Mouse (Mus musculus) embryonic fibroblast, embryonic 13.5 days (primary cell): Measurements from ENCODE around the gene Cox18. TPM values are rescaled to one million over a fixed set of nuclear protein-coding genes. Genes with fewer than 3 reads are reported as not detected.
"Not testable (repeated sequence)": the region's sequence is repeated elsewhere in the genome, so short reads cannot be mapped to it uniquely, and the experiment has no call there.

Experiments
- H3K27ac ChIP-seq: 2 replicates; pipeline ENCODE4 v1.5.1; 2012; ENCODE audit warnings: low read length, control low read depth, inconsistent platforms; ENCODE audit not compliant: insufficient read depth
- H3K4me1 ChIP-seq: 2 replicates; pipeline ENCODE4 v1.6.1; 2011; ENCODE audit warnings: low read length; ENCODE audit not compliant: control insufficient read depth, insufficient read depth
- H3K4me3 ChIP-seq: 2 replicates; pipeline ENCODE4 v1.5.1; 2011; ENCODE audit warnings: mild to moderate bottlenecking, control low read depth, low read length; ENCODE audit not compliant: insufficient read depth
- CTCF ChIP-seq: IDR thresholded peaks from 2 replicates; pipeline ENCODE4 v1.5.1; 2011; ENCODE audit warnings: mild to moderate bottlenecking, control low read depth, low read length, moderate library complexity, borderline replicate concordance; ENCODE audit not compliant: insufficient read depth
- POLR2A ChIP-seq: IDR thresholded peaks from 2 replicates; pipeline ENCODE4 v1.6.1; 2011; ENCODE audit warnings: low read depth, mild to moderate bottlenecking, control low read depth, low read length, moderate library complexity
- polyA plus RNA-seq: library from polyadenylated mRNA; stranded (reverse); fragments of >200 nt; gene quantifications from 2 replicates; pipeline ENCODE4 v1.2.4, GENCODE M21; 2011; ENCODE audit warnings: low read depth; ENCODE audit not compliant: missing spikeins, insufficient read length

Cox18 gene
- 32.0 and 40.7 TPM in 2 replicates for polyA plus RNA-seq

DNA sequence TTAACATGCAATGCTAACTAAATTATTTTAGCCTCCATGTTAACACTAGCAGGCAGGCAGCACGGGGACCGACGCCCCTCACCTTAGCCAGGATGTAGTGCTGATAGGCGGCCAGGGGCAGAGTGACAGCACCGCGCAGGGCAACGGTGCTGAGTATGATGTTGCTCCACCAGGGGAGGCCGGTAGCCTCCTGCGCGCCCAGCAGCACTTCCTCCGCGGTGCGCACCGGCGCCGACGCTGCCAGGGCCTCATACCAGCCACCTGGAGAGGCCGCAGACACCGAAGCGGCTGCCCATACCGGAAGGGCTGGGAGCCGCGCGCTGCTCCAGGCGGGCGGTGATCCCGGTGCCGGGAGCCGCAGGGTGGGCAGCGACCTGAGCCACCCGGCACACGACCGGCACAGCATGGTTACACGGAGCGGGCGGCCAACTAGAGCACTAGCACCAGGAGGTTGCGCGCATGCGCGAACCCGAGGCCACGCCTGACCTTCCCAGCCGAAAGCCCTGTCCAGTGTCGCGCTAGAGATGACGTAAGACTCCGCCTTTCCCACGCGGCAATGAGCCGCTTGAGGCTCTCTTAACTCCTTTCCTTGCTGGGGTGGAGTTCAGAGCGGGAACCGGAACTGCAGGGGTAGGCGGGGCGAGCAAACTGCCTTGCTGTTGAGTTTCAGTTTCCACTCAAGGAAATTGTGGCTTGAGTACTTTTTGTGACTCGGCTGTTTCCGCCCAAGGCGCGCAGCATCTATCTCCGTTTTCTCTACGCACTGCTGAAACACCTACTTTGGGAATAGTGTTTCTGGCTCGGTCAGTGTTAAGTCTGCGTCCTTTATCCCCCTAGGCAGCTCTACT lies at the start of gene Cox18:
Gene Cox18 (minus strand): TSS at position 468 of the 848 bp plus-strand sequence.
- TF ChIP-seq POLR2A (peak; percentile 86), CTCF (no peak)
- H3K4me3 ChIP-seq: peak within 1 kb of the TSS; percentile 69

DNA sequence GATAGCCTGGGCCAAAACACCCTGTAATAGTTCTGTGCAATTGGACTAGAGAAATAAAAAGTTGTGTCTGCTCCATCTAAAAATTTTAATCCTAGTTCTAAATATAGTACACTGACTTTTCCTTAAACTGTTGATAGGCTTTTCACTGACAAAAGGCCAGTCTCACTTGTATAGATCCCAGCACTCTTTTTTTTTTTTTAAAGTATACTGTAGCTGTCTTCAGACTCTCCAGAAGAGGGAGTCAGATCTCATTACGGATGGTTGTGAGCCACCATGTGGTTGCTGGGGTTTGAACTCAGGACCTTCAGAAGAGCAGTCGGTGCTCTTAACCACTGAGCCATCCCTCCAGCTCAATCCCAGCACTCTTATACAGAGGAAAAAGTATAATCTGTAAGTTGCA lies 38.4 kb upstream of the Cox18 start:
- not testable (repeated sequence) for H3K4me1 ChIP-seq, H3K27ac ChIP-seq, H3K4me3 ChIP-seq

More for the DNA sequence above, at the start of gene Cox18:
- Histone ChIP-seq H3K27ac (peak within 1 kb of the TSS; percentile 71), H3K4me1 (no peaks in the 10 kb centered on the region)

DNA sequence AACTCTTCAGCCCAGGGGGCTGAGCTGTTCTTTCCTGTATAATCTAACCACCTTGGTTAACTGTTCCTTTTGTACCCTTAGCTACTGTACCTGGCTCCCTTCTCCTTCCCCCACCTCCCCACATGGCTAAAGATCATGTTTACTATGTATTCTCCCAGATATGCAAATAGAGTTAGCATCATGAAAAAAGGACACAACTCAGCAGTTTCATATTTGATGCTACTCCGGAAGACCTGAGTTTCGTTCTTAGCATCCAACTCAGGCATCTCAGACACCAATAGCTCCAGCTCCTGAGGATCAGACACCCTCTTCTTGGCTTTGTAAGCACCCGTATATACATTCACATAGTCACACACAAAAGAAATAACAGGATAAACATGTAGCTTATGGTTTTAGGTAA lies 33.2 kb upstream of the Cox18 start:
- Histone ChIP-seq H3K4me3 (no peak overlapping the region), H3K27ac (no peak overlapping the region), H3K4me1 (no peaks in the 10 kb centered on the region)
- TF ChIP-seq POLR2A (no peak), CTCF (no peak)

DNA sequence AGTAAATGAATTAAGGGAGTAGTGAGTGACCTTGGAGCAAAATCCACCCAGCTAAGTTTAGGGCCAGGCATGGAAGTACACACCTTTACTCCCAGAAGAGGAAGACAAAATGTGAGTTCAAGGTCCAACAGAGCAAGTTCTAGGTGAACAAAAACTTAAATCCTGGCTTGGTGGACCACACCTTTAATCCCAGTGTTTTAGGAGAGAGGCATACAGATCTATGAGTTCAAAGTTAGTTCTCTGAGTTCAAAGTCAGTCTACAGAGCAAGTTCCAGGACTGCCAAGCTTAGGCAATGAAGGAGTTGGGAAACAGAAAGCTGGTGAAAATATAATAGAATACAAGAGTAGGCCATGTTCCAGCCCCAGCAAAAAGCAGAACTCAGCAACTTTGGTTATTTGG lies 23.7 kb upstream of the Cox18 start:
- Histone ChIP-seq H3K4me1 (no peaks in the 10 kb centered on the region), H3K27ac (no peak overlapping the region), H3K4me3 (no peak overlapping the region)
- TF ChIP-seq CTCF (no peak), POLR2A (no peak)

DNA sequence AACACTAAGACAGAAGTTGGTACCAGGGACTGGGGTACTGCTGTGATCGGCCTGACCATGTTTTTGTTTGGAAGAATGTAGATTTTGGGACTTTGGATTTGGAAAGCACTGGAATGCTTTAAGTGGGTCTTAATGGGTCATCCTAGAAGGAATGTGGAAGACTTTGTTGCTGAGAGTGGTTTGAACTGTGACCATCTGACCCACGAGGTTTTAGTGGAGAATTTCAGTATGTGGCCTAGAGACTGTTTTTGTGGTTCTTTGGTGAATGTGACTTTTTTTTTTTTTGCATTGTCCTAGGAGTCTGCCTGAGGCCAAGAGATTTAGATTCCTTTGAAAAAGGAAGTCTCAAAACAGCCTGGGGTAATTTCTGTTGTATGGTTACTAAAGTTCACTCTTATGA lies 23.2 kb upstream of the Cox18 start:
- H3K4me1 ChIP-seq: no peaks in the 10 kb centered on the region
- TF ChIP-seq CTCF: no peak
- no peak for TF ChIP-seq POLR2A
- H3K27ac ChIP-seq: no peak overlapping the region
- H3K4me3 ChIP-seq: no peak overlapping the region

GRCm38 (mm10) chr5:90246567-90246966 lies 22.8 kb upstream of the Cox18 start:
- no peak overlapping the region for H3K27ac ChIP-seq
- TF ChIP-seq CTCF (no peak), POLR2A (no peak)
- H3K4me1 ChIP-seq: no peaks in the 10 kb centered on the region

GRCm38 (mm10) chr5:90245416-90245815 lies 21.6 kb upstream of the Cox18 start:
- Histone ChIP-seq H3K4me1 (no peaks in the 10 kb centered on the region), H3K27ac (no peak overlapping the region), H3K4me3 (no peak overlapping the region)
- no peak for TF ChIP-seq CTCF
- TF ChIP-seq POLR2A: no peak

More at GRCm38 (mm10) chr5:90246567-90246966, 22.8 kb upstream of the Cox18 start:
- no peak overlapping the region for H3K4me3 ChIP-seq

DNA sequence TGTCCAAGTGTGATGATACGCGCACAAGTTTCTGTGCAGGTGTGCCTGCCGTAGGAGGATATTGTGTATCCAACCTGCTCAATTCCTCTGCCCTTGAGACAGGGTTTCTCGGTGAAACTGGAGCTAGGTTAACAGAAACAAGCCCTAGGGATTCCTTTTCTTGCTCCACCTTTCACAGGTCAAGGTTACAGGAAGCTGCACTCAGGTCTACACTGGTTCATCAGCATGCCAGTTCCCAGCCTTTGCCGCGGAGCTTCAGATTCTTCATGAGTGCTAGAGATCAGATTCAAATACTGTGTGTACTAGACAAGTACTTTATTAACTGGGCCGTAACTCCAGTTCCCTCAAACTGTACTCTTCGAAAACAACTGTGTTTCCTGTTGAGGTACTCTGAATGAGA lies 11.4 kb upstream of the Cox18 start:
- Histone ChIP-seq H3K4me1 (no peaks in the 10 kb centered on the region), H3K4me3 (no peak overlapping the region), H3K27ac (no peak overlapping the region)
- TF ChIP-seq CTCF: no peak

- no peaks in the 10 kb centered on the region for H3K4me1 ChIP-seq
- H3K4me3 ChIP-seq: no peak overlapping the region
- H3K27ac ChIP-seq: no peak overlapping the region
- no peak for TF ChIP-seq CTCF
- TF ChIP-seq POLR2A: no peak
Observed at GRCm38 (mm10) chr5:90233305-90233704, 9.5 kb upstream of the Cox18 start.

DNA sequence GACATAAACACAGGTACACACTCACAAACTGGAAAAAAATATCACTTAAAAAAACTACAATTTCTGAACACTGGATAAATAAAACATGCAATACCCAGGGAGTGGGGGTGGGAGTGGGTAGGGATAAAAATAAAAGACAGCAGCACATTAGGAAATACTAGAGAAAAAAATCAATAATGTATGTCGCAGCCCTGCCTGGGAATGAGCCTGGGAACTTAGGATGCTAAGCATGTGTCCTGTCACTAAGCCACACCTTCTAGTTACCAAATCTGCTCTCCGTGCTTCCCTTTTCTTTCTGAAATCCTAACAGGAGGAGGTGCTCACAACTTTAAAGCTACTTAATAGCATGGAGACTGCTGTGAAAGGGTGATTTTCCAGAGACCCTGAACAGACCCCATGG lies 6.0 kb upstream of the Cox18 start:
- no peaks in the 10 kb centered on the region for H3K4me1 ChIP-seq
- no peak overlapping the region for H3K27ac ChIP-seq
- no peak overlapping the region for H3K4me3 ChIP-seq
- TF ChIP-seq CTCF (no peak), POLR2A (no peak)

DNA sequence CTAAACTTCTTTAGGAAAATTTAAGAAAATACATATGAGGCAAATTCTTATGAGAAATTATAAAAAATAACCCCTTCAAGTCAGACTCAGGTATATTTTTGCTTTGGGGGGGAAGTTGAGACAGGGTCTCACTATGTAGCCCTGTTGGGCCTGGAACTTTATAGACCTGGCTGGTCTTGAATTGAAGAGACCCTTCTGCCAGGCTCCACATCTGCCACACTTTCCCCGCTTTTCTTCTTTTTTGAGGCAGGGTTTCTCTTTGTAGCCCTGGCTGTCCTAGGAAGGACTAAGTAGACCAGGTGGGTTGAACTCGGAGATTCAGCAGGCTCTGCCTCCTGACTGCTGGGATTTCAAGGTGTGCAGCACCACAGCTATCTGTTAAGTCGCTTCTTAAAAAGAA lies 2.9 kb upstream of the Cox18 start:
- Histone ChIP-seq H3K4me1 (no peaks in the 10 kb centered on the region), H3K4me3 (no peak overlapping the region), H3K27ac (no peak overlapping the region)
- TF ChIP-seq CTCF (no peak), POLR2A (no peak)
